Mouse (Mus musculus) thymus, adult 18-20 months (tissue): Measurements from ENCODE around the gene Map3k1.
A peak's percentile ranks its signal among the peaks of the same experiment; 100 is the strongest.

ENCODE experiments used
- DNase-seq, 2 experiments: peaks; one replicate each; pipeline ENCODE4 v3.0.0; 2022; ENCODE audit warnings: mixed read lengths in 2 of 2

The Map3k1 gene

DNA sequence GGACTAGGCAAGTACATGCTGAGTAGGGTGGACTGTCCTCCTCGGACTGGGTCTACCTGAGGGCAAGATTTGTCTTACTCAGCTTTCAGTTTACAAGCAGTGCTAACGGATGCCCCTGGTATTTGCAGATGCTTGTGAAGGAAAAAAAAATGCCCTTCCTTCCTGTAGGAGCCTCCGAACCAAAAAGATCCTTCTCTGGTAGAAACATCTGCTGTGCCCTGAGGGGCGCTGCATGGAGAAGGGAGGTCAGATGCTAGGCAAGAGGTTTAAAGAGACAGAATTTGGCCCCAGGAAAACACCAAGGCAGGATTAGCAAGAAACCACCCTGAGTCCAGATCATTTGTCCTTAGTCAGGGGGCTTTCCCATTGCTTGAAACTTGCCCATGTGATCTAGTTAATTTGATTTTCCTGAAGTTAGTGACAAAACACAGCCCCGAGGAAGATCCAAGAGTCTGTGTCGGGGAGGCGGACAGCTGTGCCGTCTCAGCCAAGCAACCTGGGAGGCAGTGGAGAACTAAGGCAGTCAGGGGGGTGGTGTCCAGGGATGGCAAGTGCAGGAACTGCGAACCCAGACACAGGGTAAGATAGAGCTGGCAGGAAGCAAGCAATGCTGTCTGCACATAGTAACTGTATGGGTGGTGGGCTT lies 19.2 kb downstream of the Map3k1 start:
- DNase-seq: no peak

DNA sequence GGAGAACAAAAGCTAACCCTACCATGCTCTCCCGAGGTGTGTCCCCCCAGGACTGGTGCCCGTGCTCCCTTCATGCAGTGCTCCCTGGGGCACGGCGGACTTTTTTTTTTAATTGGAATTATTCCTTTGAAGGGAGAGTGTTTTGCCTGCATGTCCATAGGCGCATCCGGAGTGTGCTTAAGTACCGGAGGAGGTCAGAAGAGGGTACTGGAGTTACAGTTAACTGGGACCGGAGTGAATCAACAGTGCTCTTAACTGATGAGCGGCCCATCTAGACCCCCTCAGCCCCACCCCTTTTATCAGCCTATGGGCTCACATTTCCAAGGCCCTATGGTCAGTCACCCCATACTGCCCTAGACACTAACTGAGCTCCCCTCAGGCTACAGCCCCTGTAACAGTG lies 19.9 kb downstream of the Map3k1 start:
- DNase-seq: no peak

DNA sequence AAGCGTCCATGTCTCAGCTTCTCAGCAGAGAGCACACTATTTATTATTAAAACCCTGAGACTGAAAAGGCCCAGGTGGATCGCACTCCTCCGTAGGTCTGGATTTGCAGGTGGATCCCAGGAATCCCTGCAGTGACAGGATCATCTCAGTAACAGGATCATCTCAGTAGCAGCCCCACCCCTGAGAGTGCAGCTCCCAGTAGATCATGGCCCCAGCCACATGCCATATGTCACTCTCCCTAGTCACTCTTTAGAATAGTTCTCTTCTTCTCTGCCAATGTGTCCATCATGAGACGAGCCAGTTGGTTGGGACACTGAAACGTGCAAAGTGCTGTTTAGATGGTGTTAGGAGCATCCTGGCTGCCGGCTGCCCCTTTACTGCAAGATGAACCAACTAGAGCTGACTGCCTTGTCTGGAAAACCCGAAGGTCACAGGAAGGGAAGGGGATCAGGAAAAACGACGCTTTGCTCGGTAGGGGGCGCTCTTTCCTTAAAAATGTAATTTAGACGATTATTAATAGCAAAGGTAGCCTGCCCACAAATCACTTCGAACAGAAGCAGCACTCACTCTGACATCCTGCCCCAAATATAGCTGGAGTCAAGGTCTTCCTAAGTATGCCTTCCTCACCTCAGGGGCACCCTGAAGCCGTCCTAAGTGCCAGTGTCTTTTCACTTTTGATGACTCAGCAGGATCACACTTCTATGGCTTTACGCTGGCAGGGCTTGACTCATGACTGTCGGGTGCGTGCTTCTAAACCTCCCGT lies 20.8 kb downstream of the Map3k1 start:
- peak; percentile 32 to 46 for DNase-seq

GRCm38 (mm10) chr13:111786584-111786983 lies 22.2 kb downstream of the Map3k1 start:
- DNase-seq: no peak

DNA sequence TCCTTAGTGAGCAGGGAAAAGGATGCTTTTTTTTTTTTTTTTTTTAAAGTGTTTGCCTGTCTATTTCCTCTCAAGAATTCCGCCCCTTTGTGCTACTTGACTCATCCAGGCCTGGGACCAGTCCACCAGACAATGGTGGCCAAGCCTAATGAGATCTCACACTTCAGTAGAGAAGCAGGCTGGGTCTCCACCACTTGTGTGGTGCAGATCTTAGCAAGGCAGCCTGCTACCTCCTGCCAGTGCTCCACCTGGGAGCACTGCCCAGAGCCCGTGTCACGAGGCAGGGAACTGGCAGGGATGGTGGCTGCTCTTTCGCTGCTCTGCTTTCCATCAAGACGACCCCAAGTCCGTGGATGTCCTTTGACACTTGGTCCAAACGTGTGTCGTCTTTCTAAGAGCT lies 25.3 kb downstream of the Map3k1 start:
- DNase-seq: no peak

DNA sequence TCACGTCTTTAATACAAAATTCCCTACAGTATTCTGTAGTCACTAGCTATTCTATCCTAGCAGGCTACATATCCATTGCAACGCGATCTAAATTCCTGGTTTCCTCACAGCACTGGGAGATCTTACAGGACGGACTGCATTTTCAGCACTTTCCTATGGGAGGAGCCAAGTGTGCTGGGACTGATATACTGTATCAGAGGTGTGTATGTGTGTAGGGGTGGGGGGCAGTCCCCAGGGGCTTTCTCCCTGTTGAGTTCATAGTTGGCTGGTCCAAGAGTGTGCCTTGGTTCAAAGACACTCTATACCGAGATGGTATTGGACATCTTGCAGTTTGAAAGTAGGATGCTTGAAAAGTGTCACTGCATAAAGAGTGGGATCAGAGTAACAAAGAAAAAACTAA lies 29.3 kb downstream of the Map3k1 start:
- no peak for DNase-seq

GRCm38 (mm10) chr13:111778606-111779005 lies 30.2 kb downstream of the Map3k1 start:
- DNase-seq: no peak

DNA sequence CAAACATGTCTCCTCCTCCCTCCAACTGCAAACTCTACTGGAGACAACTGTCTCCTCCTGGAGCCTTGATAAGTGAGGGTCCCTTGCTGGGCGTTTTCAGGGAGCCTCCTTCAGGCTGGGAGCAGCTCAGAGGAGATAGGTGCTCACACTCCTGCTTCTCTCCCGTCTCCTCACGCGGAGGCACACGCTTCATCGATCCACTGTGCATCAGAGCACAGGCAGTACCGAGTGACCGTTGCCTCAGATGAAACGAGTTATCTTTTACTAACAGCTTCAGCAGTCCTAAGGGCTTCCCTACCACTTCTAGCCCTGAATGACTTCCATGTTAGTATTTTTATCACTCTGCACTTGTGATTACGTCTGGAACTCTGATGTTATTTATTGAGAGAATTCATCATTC lies 30.9 kb downstream of the Map3k1 start:
- DNase-seq: no peak

DNA sequence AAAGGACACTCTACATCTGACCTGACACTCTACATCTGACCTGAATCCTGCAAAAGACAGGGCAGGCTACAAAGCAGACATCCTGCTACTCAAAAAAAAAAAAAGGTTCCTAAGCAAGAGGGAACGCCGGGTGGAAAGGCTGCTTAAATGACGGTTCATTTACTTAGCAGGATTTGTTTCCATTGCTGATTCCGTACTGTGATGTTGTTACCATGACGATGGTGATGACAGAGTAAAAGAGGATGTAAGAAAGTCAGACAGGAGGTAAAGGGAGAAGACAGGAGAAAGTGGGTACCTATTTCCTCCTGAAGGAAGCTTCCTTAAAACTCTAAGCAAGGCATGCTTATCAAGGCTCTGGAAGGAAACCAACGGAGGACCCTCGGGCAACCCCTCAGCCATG lies 31.6 kb downstream of the Map3k1 start:
- DNase-seq: no peak

GRCm38 (mm10) chr13:111772075-111772474 lies 36.7 kb downstream of the Map3k1 start:
- no peak for DNase-seq

GRCm38 (mm10) chr13:111771232-111771631 lies 37.6 kb downstream of the Map3k1 start:
- peak; percentile 33 to 51 for DNase-seq

DNA sequence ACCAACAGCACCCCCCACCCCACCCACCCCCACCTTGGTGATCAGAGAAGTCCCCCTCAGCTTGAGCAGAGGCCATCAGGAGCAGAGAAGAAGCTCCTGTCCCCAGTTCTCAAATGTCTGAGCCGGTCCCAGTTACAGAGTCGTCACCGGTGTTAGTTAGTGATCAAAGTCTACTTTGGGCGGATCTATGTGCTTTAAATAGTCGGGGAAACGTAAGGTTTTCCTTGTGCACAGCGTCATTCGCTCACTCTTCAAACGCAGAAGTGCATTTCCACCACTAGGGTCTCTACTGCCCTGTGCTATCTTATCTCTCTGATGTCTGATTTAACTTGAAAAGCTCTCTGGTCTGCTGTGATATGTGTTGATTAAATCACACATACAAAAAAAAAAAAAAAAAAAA lies 38.0 kb downstream of the Map3k1 start:
- no peak for DNase-seq

DNA sequence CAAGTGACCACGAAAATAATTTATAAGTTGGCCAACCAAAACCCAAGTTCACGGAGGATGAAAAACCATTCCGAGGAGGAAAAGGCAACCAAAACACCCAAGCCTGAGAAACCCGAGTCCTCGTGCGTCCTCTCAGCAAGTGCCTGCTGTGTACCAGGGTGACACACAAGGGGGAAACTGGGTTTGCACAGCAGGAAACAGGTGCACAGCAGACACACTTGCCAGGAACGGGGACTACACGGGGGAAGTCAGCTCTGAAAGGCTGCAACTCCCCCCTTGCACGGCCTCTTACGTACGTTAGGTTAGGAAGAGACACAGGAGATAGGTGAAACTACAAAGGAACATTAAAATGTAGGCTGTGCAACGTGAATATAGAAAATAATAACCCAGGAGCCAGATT lies 46.3 kb downstream of the Map3k1 start:
- DNase-seq: peak; percentile 21 to 45

DNA sequence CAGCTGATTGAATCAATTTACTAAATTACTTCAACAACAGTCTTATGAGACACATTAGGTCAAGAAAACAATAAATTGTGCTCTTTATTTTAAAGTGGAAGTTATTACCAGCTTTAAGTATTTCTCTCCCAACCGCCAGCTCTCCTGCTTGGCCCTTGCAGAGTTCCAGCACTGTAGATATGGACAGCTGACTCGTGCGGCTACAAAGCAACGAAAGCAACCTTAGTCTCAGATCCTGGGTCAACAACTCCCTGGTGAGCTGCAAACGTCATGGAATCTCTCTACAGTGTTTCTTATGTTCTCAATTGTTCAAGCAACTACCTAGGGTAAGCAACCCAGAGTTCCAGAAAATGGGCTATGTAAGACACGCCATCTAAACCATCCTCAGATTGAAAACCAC lies 51.8 kb downstream of the Map3k1 start:
- DNase-seq: no peak

- DNase-seq: no peak
Observed at GRCm38 (mm10) chr13:111755937-111756336, 52.9 kb downstream of the Map3k1 start.

DNA sequence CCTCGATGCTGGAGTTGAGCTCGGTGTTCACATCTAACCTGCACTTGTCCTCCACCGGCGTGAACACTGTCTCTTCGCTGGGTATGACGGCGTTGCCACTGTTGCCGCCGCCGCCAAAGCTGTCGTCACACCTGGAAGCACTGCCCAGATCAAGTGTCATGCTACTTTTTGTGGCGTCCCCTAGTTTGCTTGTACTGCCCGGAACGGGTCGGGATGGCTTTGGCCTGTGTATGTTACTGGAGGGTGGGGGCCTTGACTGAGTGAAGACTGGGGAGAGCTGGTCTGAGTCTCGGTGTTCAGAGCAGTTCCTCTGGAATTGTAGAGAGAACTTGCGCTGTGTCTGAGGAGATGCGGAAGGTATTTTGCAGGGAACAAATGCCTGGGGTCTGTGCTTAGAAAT lies 53.4 kb downstream of the Map3k1 start:
- DNase-seq: no peak

DNA sequence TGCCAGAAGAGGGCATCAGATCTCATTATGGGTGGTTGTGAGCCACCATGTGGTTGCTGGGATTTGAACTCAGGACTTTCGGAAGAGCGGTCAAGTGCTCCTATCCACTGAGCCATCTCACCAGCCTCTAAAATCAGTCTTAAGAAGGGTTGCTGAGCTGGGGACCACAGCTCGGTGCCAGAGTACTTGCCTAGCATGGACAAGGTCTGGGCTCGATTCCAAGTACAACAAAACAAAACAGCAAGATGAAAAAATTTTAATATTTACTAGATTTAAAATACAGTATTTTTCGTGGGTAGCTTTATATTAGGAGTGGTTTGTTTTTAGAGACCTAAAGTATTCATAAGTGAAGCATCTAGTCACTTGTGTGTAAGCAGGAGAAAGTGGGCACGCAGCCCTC lies 55.5 kb downstream of the Map3k1 start:
- DNase-seq: no peak

DNA sequence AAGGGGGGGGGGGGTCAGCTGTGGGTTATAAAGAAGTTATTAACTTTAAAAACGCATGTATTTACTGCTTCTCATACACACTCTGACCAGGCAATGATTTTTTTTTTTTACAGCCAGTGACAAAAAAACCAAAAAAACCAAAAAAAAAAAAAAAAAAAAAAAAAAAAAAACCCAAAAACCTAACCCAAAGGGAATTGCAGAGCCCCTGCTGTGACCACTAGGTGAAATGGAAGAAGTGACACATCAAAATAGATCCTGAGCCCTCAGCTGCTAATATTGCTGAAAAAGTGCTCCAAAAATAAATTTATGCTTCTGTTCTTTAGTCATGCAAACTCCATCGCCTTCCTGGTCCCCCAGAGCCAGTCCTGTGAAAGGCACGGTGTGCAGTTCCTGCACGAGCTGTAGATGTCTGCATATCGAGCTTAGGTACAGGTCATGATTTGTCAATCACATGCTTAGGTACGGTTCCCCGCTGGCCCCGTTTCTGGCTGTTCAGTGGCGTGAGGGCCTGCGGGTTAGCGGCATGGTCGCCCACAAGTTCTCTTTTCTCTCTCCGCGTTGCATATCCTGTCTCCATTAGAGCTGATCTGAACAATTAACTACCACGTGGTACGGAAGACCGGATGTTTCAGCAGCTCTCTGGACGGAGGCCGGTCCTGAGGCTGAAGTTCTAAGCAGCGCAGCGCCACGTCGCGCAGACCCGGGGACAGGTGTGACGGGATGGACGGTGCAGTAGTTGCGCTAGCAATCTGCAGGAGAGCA lies 60.3 kb downstream of the Map3k1 start:
- no peak for DNase-seq

GRCm38 (mm10) chr13:111746831-111747230 lies 62.0 kb downstream of the Map3k1 start:
- DNase-seq: no peak

DNA sequence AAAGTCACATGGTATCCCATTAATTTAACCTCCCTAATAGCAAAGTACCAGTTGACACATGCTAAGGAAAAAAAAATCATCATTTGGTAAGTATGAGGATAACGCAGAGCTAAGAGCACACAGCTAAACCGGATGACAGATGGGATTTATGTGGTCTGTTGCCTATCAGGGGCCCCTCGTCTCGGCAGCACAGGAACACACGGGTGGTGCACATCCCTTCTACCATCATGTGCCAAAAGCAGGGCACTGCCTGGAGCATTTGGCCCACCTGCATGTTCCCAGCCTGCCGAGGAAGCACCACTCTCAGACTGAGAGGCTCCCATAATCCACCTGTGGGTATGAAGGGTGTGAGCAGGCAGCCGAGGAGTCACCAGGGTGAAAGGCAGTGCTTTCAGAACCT lies 63.6 kb downstream of the Map3k1 start:
- DNase-seq: no peak

- DNase-seq: no peak
Observed at GRCm38 (mm10) chr13:111744233-111745000, 64.4 kb downstream of the Map3k1 start.

GRCm38 (mm10) chr13:111741991-111742615 lies 66.7 kb downstream of the Map3k1 start:
- DNase-seq: no peak
